Mouse (Mus musculus) spleen, adult 2 months (tissue): Measurements from ENCODE around the gene Cdk10. TPM values are rescaled to one million over a fixed set of nuclear protein-coding genes. Genes with fewer than 3 reads are reported as not detected.

Experiments used
- DNase-seq, 2 experiments: peaks; one replicate each; pipeline versions ENCODE4 v3.0.0 to v3.0.0-alpha.2; 2012 to 2021; ENCODE audit warnings: low spot score in 2 of 2, low read depth in 1 of 2
- H3K27ac ChIP-seq: fragments of 200-500 bp; 2 replicates; pipeline ENCODE4 v1.5.1; 2012; ENCODE audit warnings: low read length, inconsistent platforms; ENCODE audit not compliant: insufficient read depth
- H3K27me3 ChIP-seq: fragments of 200-500 bp; 2 replicates; pipeline ENCODE4 v1.6.1; 2012; ENCODE audit warnings: mild to moderate bottlenecking, moderate library complexity, low read length, inconsistent platforms; ENCODE audit not compliant: control insufficient read depth, insufficient read depth
- H3K36me3 ChIP-seq: fragments of 200-500 bp; 2 replicates; pipeline ENCODE4 v1.6.1; 2012; ENCODE audit warnings: mild to moderate bottlenecking, low read length, inconsistent platforms; ENCODE audit not compliant: control insufficient read depth, insufficient read depth
- H3K4me1 ChIP-seq: fragments of 200-500 bp; 2 replicates; pipeline ENCODE4 v1.6.1; 2011; ENCODE audit warnings: inconsistent platforms; ENCODE audit not compliant: control insufficient read depth, insufficient read depth, insufficient read length
- H3K4me3 ChIP-seq: fragments of 200-500 bp; 2 replicates; pipeline ENCODE4 v1.5.1; 2011; ENCODE audit warnings: mild to moderate bottlenecking, inconsistent platforms; ENCODE audit not compliant: insufficient read depth, insufficient read length; ENCODE audit errors: extremely low read depth
- CTCF ChIP-seq: fragments of 200-500 bp; IDR thresholded peaks from 2 replicates; pipeline ENCODE4 v1.5.1; 2011; ENCODE audit warnings: mild to moderate bottlenecking, inconsistent platforms; ENCODE audit not compliant: insufficient read depth, insufficient read length, insufficient replicate concordance; ENCODE audit errors: extremely low read depth
- POLR2A ChIP-seq: fragments of 200-500 bp; IDR thresholded peaks from 2 replicates; pipeline ENCODE4 v1.6.1; 2011; ENCODE audit warnings: low read depth, low read length, inconsistent platforms
- WGBS: fragments of 180-500 bp; shearing (Covaris S2); methylation state at CpG from one replicate; pipeline ENCODE4 v1.1.7; 2018; 5-methylcytosine and 5-hydroxymethylcytosine counted together
- polyA plus RNA-seq: library from polyadenylated mRNA; depleted of rRNA; stranded (reverse); fragments of >200 nt; gene quantifications from 2 replicates; pipeline ENCODE4 v1.2.3, GENCODE M21; 2012; rRNA removed

Gene Cdk10
- 39.2 and 45.2 TPM in 2 replicates for polyA plus RNA-seq

DNA sequence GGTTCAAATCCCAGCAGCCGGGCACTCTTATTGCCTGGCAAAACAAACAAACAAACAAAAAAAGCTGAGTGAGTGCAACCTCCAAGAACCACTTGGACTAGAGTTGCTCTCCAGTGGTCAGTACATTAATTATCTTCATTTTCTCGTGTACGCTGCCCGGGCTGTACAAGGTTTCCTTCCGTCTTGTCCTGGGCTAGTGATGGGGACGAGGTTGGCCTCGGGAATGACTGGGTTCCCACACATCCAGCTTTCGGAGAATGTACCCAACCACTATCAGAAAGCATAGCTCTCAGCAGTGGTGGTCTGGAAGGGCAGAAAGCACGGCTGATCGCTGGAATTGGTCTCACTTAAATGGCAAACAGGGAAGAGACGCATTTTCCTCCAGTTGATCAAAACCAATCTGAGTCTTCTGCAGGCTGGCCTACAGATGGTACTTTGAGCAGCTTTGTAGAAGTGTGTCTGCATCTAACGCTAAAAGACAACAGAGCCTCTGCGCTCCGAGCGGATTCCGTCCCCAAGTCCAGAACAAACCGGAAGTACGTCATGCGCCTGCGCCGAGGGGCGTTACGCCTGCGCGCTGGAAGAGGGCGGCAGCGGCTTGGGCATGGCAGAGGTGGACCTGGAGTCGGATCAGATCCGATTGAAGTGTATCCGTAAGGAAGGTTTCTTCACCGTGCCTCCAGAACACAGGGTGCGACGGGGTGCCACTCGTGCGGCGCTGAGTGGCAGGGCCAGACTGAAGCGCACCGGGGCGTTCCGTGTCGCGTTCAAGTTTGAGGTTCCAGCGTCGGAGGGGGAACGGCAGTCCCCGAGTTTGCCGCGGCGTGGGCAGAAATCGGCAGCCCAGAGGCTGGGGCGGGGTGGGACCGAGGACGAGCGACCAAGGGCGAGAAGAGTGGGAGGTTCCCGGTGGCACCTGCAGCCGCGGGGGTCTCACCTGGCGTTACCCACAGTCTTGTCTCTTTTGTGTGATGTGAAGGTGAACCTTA, at the start of gene Cdk10:
Cdk10 (plus strand) TSS at position 565 of the 989 bp plus-strand sequence.
- 0 out of 2 replicates have a peak, but pooled peaks cover 2% of the 10 kb centered on the region for H3K36me3 ChIP-seq
- peak within 1 kb of the TSS; percentile 80 for H3K4me3 ChIP-seq
- peaks cover 4% of the 10 kb centered on the region; the same call in 1 of the 2 replicates for H3K4me1 ChIP-seq
- peak within 1 kb of the TSS; percentile 44 for H3K27ac ChIP-seq
- peak; percentile 74 to 91 for DNase-seq
- 2% methylated on average over 59 of the region's 59 CpGs for WGBS
- TF ChIP-seq POLR2A, result peak; percentile 90
- TF ChIP-seq CTCF, result no peak
- H3K27me3 ChIP-seq, result no peaks in the 10 kb centered on the region

DNA sequence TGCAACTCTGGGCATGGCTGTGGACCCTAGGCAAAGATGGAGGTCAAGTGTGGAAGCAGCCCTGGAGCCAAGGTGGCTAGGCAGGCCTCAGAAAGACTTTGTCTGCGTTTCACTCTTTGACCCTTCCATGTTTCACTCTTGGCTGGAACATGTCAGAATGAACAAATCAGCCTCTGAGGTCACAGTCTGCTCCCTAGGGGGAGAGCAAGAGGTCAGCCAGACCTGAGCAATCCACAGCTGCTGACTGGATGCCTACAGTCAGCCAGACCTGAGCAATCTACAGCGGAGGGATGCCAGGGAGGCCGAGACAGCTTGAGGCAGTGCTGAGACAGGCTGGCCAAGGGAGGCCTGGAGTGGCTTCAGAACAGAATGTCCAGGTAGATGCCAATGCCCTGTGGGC, 43.3 kb upstream of the Cdk10 start:
- no peaks in the 10 kb centered on the region for H3K36me3 ChIP-seq
- WGBS, result 77% methylated on average over 3 of the region's 3 CpGs
- no peaks in the 10 kb centered on the region for H3K27me3 ChIP-seq
- H3K4me1 ChIP-seq, result no peaks in the 10 kb centered on the region
- H3K27ac ChIP-seq, result no peak overlapping the region
- no peak overlapping the region for H3K4me3 ChIP-seq
- TF ChIP-seq CTCF (no peak), POLR2A (no peak)
- no peak for DNase-seq

DNA sequence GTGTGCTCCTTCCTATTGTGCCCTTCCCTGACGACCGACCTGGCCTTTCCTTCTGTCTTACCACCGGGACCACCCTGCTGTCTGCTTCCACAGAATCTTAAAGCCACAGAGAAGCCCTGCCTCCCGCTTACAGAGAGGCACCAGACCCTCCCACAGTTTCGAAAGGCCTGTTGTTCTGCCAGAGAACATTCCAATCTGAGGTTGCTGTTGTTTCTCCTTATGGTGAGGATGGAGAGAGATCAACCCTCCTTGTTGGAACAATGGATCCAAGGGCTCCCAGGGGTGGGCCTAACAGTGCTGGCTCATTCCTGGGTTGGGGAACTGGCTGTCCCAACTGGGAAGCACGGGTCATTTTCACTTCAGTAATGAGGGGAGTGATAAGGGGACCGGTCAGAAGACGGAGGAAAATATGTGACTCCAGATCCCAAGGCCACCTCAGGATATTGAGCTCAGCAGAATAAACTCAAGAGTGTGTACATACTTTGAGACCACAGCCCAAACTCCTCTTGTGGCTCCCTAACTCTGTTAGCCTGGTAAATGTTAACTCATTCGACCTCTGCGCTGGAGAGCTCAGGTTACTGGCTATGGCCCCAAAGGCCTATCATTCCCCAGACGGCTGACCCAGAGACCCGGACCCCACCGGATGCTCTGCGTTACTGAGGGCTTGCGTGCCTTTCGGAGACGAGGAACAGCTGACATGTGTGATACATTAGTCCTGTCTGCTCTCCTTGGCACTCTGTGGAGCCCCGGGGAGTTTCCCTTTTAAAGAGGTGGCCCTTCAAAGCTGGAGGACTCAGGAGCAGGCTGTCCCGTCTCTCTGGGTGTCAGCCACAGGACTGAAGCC, 38.9 kb upstream of the Cdk10 start, which contains the start of gene Dpep1:
Dpep1 (plus strand) TSS at position 677 of the 844 bp plus-strand sequence.
- Histone ChIP-seq H3K4me3 (no peak within 1 kb of the TSS), H3K27ac (no peak within 1 kb of the TSS), H3K4me1 (no peaks in the 10 kb centered on the region), H3K27me3 (no peaks in the 10 kb centered on the region), H3K36me3 (no peaks in the 10 kb centered on the region)
- TF ChIP-seq CTCF (no peak), POLR2A (no peak)
- no peak for DNase-seq
- WGBS, result 71% methylated on average over 19 of the region's 19 CpGs

DNA sequence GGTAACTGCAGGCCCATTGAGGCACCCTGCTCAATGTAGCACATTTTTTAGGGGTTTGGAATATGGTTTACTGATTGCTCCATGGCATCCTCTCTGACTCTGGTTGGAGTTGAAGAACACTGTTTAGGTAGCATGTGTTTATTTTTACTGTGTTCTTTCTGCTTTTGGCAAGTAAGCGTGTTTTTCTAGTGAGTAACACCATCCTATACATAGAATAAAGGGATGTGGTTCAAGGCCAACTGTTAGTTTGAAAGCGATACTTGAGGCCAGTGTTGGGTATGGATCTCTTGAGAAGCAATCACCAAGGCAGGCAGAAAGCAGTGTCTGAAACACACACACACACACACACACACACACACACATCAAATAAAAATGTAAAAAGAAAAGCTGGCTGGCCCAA, 36.6 kb upstream of the Cdk10 start:
- Histone ChIP-seq H3K36me3 (no peaks in the 10 kb centered on the region), H3K4me3 (no peak overlapping the region), H3K27me3 (no peaks in the 10 kb centered on the region), H3K27ac (no peak overlapping the region), H3K4me1 (no peaks in the 10 kb centered on the region)
- TF ChIP-seq CTCF (no peak), POLR2A (no peak)
- WGBS, result 74% methylated on average over 2 of the region's 2 CpGs
- no peak for DNase-seq

DNA sequence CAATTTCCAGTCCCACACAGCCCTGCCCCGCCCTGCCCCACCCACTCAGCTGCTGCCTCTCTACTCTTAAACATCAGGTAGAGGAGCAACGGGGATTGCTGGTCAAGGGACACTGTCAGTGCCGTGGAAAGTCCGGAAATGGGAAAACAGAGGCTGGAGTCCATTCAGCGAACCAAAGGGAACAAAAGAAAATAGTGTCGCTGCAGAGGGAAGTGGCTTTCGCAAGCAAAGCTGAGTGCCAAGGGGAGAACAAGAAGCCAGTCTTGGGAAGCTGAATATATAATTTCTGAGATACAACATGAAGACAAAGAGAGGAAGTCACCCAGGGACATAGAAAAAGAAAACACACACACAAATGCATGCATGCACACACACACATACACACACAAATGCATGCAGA, 35.8 kb upstream of the Cdk10 start:
- no peak overlapping the region for H3K27ac ChIP-seq
- WGBS, result 47% methylated on average over 7 of the region's 7 CpGs
- DNase-seq, result no peak

DNA sequence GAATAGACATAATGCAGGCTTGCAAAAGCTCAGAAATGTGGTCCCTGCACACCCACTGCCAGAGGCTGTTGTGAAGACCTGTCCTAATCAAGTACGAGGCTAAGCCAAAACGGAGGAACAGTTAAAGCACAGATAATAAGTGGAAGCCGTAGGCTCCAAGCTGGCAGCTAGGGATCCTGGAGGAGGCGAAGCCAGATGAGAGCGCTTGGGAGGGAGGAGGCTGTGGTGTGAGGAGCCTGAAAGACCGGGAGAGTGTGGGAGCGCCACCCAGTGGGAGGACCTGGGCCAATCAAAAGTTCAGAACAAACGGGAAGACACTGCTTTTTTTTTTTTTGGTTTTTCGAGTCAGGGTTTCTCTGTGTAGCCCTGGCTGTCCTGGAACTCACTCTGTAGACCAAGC, 34.0 kb upstream of the Cdk10 start:
- Histone ChIP-seq H3K27me3 (no peaks in the 10 kb centered on the region), H3K27ac (no peak overlapping the region), H3K4me3 (no peak overlapping the region), H3K36me3 (no peaks in the 10 kb centered on the region), H3K4me1 (no peaks in the 10 kb centered on the region)
- 3% methylated on average over 9 of the region's 9 CpGs for WGBS
- peak in 1 of 2 experiments; percentile 14 for DNase-seq
- peak; percentile 35; the same call in 1 of the 2 replicates for TF ChIP-seq CTCF
- no peak for TF ChIP-seq POLR2A

More for the DNA sequence above, 35.8 kb upstream of the Cdk10 start:
- no peaks in the 10 kb centered on the region for H3K4me1 ChIP-seq
- TF ChIP-seq POLR2A (no peak), CTCF (no peak)
- H3K27me3 ChIP-seq, result no peaks in the 10 kb centered on the region
- no peaks in the 10 kb centered on the region for H3K36me3 ChIP-seq
- H3K4me3 ChIP-seq, result no peak overlapping the region
